Mouse (Mus musculus): Measurements from ENCODE around the gene Telo2. TPM values are rescaled to one million over a fixed set of nuclear protein-coding genes. Genes with fewer than 3 reads are reported as not detected.

The Telo2 gene
- polyA plus RNA-seq (2017; shearing (Covaris generic)): 10 to 100 TPM; 18.6 to 21.5 TPM

GRCm38 (mm10) chr17:25115664-25116432 is at the start of gene Telo2:
TSS of gene Telo2 (minus strand) at chr17:25115967.

DNA sequence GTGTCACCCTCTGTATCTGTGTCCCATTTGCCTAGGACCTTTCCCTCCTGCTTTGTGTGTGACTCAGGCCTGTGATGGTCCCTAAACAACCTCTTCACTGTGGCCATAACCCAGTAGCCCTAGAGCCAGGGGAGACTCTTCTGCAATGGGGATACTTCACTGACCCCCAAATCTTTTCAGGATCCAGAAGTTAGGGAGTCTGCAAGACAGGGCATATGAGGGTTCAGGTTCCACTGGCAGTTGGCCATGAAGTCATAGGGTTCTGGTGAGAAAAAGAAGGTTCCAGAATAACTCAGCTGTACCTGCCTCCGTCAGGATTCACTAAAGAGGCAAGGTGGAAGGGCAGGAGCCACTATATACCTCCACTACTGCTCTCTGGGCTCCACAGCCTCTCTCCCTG is 46.4 kb upstream of the Telo2 start, which contains the start of gene Ccdc154:
Gene Ccdc154, plus strand, starts transcription at position 301 of the 400 bp plus-strand sequence.

GRCm38 (mm10) chr17:25133275-25133698 is 17.5 kb upstream of the Telo2 start, which contains the start of gene Clcn7:
TSS of gene Clcn7 (plus strand) at chr17:25133391.

GRCm38 (mm10) chr17:25120406-25120805 is 4.6 kb upstream of the Telo2 start, which contains the start of gene Ptx4:
TSS of gene Ptx4 (plus strand) at chr17:25120760.

DNA sequence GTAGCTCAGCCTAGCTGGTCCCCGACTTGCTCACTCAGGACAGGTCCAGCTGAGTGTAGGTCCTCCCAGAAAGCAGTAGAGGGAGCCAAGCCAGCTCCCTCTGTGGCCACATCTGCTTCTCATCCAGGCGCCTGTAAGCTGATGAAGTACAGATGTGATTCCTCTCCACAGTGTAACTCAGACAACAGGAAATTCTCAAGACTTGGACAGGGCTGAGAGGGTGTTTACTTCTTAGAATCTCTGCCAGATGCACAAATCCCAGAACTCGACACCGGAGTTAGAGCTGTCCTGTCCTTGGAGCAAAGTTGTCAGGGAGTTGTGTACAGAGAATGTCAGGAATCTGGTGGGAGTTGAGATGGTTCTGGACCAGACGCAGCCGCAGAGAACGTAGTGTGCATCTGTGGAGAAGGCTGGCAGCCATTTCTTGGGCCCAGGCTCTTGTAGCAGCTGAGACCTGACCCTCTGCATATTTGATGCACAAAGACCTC is 32.3 kb downstream of the Telo2 start, which contains the start of gene Tmem204:
Gene Tmem204, minus strand, starts transcription at position 148 of the 488 bp plus-strand sequence.

Other genes with a start within 250 kb of the Telo2 start
- gene Igfals, start 250.0 kb downstream of the Telo2 start, polyA plus RNA-seq (2017; shearing (Covaris generic)): not detected
- 100 to 1,000 TPM; 110 to 137 TPM for gene Nubp2, start 229.6 kb downstream of the Telo2 start, polyA plus RNA-seq (2017; shearing (Covaris generic))
- gene Spsb3, start 229.3 kb downstream of the Telo2 start, polyA plus RNA-seq (2017; shearing (Covaris generic)): 10 to 100 TPM; 55.8 to 76.0 TPM
- gene Eme2, start 220.9 kb downstream of the Telo2 start, polyA plus RNA-seq (2017; shearing (Covaris generic)): 10 to 100 TPM; 35.1 to 39.1 TPM
- gene Mrps34, start 220.9 kb downstream of the Telo2 start, polyA plus RNA-seq (2017; shearing (Covaris generic)): 100 to 1,000 TPM in 1 of 2 experiments, 10 to 100 TPM in 1; 86.5 to 135 TPM
- gene Nme3, start 219.5 kb downstream of the Telo2 start, polyA plus RNA-seq (2017; shearing (Covaris generic)): 10 to 100 TPM; 51.3 to 58.1 TPM
- gene Mapk8ip3, start 179.0 kb downstream of the Telo2 start, polyA plus RNA-seq (2017; shearing (Covaris generic)): 10 to 100 TPM; 30.5 to 33.8 TPM
- 10 to 100 TPM; 29.2 to 35.8 TPM for gene Jpt2, start 155.3 kb downstream of the Telo2 start, polyA plus RNA-seq (2017; shearing (Covaris generic))
- 10 to 100 TPM in 1 of 2 experiments, 1 to 10 TPM in 1; 7.4 to 11.0 TPM for gene Cramp1l, start 100.2 kb downstream of the Telo2 start, polyA plus RNA-seq (2017; shearing (Covaris generic))
- gene Ift140, start 99.9 kb downstream of the Telo2 start, polyA plus RNA-seq (2017; shearing (Covaris generic)): 10 to 100 TPM; 13.6 to 14.1 TPM
- gene Tmem204, start 32.4 kb downstream of the Telo2 start, polyA plus RNA-seq (2017; shearing (Covaris generic)): 1 to 10 TPM in 1 of 2 experiments, under 1 TPM in 1; 0.91 to 1.0 TPM
- gene Ptx4, start 4.8 kb upstream of the Telo2 start, polyA plus RNA-seq (2017; shearing (Covaris generic)): under 1 TPM in 1 of 2 experiments, not detected in 1; 0.33 TPM
- gene Clcn7, start 17.4 kb upstream of the Telo2 start, polyA plus RNA-seq (2017; shearing (Covaris generic)): 10 to 100 TPM; 26.5 to 27.8 TPM
- gene Ccdc154, start 46.5 kb upstream of the Telo2 start, polyA plus RNA-seq (2017; shearing (Covaris generic)): under 1 TPM in 1 of 2 experiments, not detected in 1; 0.14 TPM
- gene Gm38655, start 59.5 kb upstream of the Telo2 start, polyA plus RNA-seq (2017; shearing (Covaris generic)): not detected
- gene BC003965, start 68.6 kb upstream of the Telo2 start, polyA plus RNA-seq (2017; shearing (Covaris generic)): 10 to 100 TPM; 21.9 to 25.9 TPM
- gene Unkl, start 72.4 kb upstream of the Telo2 start, polyA plus RNA-seq (2017; shearing (Covaris generic)): 10 to 100 TPM; 15.9 to 31.9 TPM
- 100 to 1,000 TPM in 1 of 2 experiments, 10 to 100 TPM in 1; 78.6 to 103 TPM for gene Gnptg, start 124.2 kb upstream of the Telo2 start, polyA plus RNA-seq (2017; shearing (Covaris generic))
- gene Tsr3, start 124.2 kb upstream of the Telo2 start, polyA plus RNA-seq (2017; shearing (Covaris generic)): 10 to 100 TPM; 65.0 to 68.1 TPM
- gene Baiap3, start 140.4 kb upstream of the Telo2 start, polyA plus RNA-seq (2017; shearing (Covaris generic)): 10 to 100 TPM; 19.7 to 99.3 TPM
- 100 to 1,000 TPM; 545 to 561 TPM for gene Ube2i, start 158.7 kb upstream of the Telo2 start, polyA plus RNA-seq (2017; shearing (Covaris generic))
- gene Prss34, start 182.4 kb upstream of the Telo2 start, polyA plus RNA-seq (2017; shearing (Covaris generic)): not detected
- not detected for gene Prss28, start 192.7 kb upstream of the Telo2 start, polyA plus RNA-seq (2017; shearing (Covaris generic))
- not detected for gene Prss29, start 202.7 kb upstream of the Telo2 start, polyA plus RNA-seq (2017; shearing (Covaris generic))
- under 1 TPM; 0.14 to 0.34 TPM for gene Tpsab1, start 229.6 kb upstream of the Telo2 start, polyA plus RNA-seq (2017; shearing (Covaris generic))

Measured in activated CD4-positive, CD25-positive, alpha-beta regulatory T cell (primary cell).